Mouse (Mus musculus): ENCODE measurements at regions not wholly inside any gene's neighbourhood (a gene's known extent, or its start where the extent isn't known, plus 50 kb on each side); places are given as distances from the start of the nearest gene placed in this dataset.

- H3K36me3 ChIP-seq (replicated peaks), result no peaks in the 10 kb centered on the region
- H3K4me1 ChIP-seq, result no peaks in the 10 kb centered on the region
- H3K4me3 ChIP-seq, result no peak overlapping the region
- H3K27me3 ChIP-seq (replicated peaks; ENCODE audit: low read depth, poor library complexity, severe bottlenecking), result no peaks in the 10 kb centered on the region
- no peak for DNase-seq (ENCODE audit: low spot score)
- no peaks in the 10 kb centered on the region for H3K9me3 ChIP-seq
- 85% methylated on average over 1 of the region's 1 CpGs for WGBS
- H3K27ac ChIP-seq (replicated peaks), result no peak overlapping the region
Measured at GRCm38 (mm10) chr5:126431748-126432147, 809.9 kb upstream of the Tmem132c start.

DNA sequence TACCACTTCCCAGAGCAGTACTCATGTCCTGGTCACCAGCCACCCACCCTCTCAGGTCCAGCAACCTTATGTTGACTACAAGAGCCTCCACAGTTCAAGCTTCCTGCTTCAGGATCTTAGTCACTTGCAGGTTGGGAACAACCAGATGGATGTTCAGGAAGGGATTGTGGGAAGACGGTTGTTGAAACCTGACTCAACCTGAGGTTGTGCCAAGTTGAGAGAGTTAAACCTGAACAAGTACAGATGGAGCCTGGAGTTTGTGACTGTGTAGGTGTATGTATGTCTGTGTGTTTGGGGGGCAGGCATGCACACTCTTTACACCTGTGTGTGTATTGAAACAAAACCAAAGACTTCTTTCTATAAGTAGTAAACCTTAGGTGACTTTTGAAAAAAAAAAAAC, 802.9 kb upstream of the Tmem132c start:
- Histone ChIP-seq H3K4me3 (no peak overlapping the region), H3K9me3 (no peaks in the 10 kb centered on the region), H3K36me3 (replicated peaks) (no peaks in the 10 kb centered on the region), H3K4me1 (no peaks in the 10 kb centered on the region), H3K27me3 (replicated peaks; ENCODE audit: low read depth, poor library complexity, severe bottlenecking) (no peaks in the 10 kb centered on the region), H3K27ac (replicated peaks) (no peak overlapping the region)
- no peak for DNase-seq (ENCODE audit: low spot score)
- WGBS, result 82% methylated on average over 1 of the region's 1 CpGs

- DNase-seq (ENCODE audit: low spot score), result no peak
- no peaks in the 10 kb centered on the region for H3K36me3 ChIP-seq (replicated peaks)
- no peaks in the 10 kb centered on the region for H3K27me3 ChIP-seq (replicated peaks; ENCODE audit: low read depth, poor library complexity, severe bottlenecking)
- H3K4me3 ChIP-seq, result no peak overlapping the region
- WGBS, result 87% methylated on average over 1 of the region's 1 CpGs
- H3K9me3 ChIP-seq, result no peaks in the 10 kb centered on the region
- H3K27ac ChIP-seq (replicated peaks), result no peak overlapping the region
- no peaks in the 10 kb centered on the region for H3K4me1 ChIP-seq
Measured at GRCm38 (mm10) chr5:126440516-126440915, 801.1 kb upstream of the Tmem132c start.

DNA sequence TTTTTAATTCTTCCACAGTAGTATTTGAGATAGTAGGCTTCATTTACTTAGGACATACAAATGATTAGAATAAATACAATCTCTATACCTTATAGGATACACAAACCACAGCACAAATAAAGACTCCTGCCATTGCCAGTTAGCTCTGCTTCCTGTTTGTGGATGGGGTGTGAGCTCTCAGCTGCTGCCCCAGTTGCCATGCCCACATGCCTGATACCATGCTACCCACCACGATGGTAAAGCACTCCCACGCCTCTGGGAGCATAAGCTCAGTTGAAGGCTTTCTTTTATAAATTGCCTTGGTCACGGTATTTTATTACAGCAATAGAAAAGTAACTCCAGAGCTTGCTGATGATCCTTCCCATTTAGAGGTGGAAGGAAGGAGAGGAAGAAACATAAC, 765.8 kb upstream of the Tmem132c start:
- H3K4me3 ChIP-seq, result no peak overlapping the region
- no peaks in the 10 kb centered on the region for H3K27me3 ChIP-seq (replicated peaks; ENCODE audit: low read depth, poor library complexity, severe bottlenecking)
- H3K27ac ChIP-seq (replicated peaks), result no peak overlapping the region
- DNase-seq (ENCODE audit: low spot score), result no peak
- H3K4me1 ChIP-seq, result no peaks in the 10 kb centered on the region
- H3K36me3 ChIP-seq (replicated peaks), result no peaks in the 10 kb centered on the region
- WGBS, result 79% methylated on average over 3 of the region's 3 CpGs
- no peaks in the 10 kb centered on the region for H3K9me3 ChIP-seq

DNA sequence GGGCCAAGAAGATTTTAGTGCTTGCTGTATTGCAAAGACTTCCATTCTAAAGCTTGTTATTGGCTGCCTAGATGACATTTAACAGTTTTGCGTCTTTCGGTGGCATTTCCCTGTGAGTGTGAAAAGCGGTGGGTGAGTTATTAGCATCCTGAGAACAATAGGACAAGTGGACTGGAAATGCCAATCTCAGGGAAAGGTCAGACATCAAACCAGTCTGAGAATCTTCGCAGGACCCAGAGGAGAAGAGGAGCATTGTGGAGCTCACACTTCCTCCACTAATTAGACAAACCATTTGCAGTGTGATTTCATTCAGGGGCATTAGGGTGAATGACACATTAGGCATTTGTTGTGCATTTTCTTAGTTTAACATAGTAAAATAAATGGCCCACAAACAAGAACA, 719.5 kb upstream of the Tmem132c start:
- H3K4me3 ChIP-seq, result no peak overlapping the region
- no peak overlapping the region for H3K27ac ChIP-seq (replicated peaks)
- no peaks in the 10 kb centered on the region for H3K27me3 ChIP-seq (replicated peaks; ENCODE audit: low read depth, poor library complexity, severe bottlenecking)
- H3K9me3 ChIP-seq, result no peaks in the 10 kb centered on the region
- 49% methylated on average over 4 of the region's 4 CpGs for WGBS
- DNase-seq (ENCODE audit: low spot score), result no peak
- H3K4me1 ChIP-seq, result no peaks in the 10 kb centered on the region
- no peaks in the 10 kb centered on the region for H3K36me3 ChIP-seq (replicated peaks)

DNA sequence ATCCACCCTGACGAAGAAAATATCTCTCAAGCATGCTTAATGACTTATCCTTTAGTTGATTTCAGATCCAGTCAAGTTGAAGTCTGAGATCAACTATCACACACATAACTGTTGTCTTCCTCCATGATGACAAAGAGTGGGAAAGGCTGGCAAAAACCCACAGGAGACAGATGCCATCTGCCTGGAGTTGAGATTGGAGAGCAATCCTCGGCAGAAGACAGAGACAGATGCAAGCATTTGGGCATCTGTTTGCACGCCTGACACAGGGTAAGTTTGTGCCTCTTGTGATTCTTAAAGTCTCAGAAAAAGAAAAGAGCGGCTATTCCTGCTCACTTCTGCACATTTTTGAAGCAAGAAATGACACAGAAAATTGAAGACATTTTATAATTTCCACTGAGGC, 715.7 kb upstream of the Tmem132c start:
- WGBS, result 89% methylated on average over 4 of the region's 4 CpGs

GRCm38 (mm10) chr5:126530806-126531527, 710.6 kb upstream of the Tmem132c start:
- Histone ChIP-seq H3K27ac (replicated peaks) (no peak overlapping the region), H3K9me3 (no peaks in the 10 kb centered on the region), H3K36me3 (replicated peaks) (no peaks in the 10 kb centered on the region), H3K4me1 (no peaks in the 10 kb centered on the region), H3K4me3 (no peak overlapping the region), H3K27me3 (replicated peaks; ENCODE audit: low read depth, poor library complexity, severe bottlenecking) (no peaks in the 10 kb centered on the region)
- 73% methylated on average over 5 of the region's 5 CpGs for WGBS
- DNase-seq (ENCODE audit: low spot score), result no peak

More for the DNA sequence above, 715.7 kb upstream of the Tmem132c start:
- no peaks in the 10 kb centered on the region for H3K4me1 ChIP-seq
- H3K4me3 ChIP-seq, result no peak overlapping the region
- no peaks in the 10 kb centered on the region for H3K9me3 ChIP-seq
- no peak for DNase-seq (ENCODE audit: low spot score)
- H3K36me3 ChIP-seq (replicated peaks), result no peaks in the 10 kb centered on the region
- no peak overlapping the region for H3K27ac ChIP-seq (replicated peaks)
- H3K27me3 ChIP-seq (replicated peaks; ENCODE audit: low read depth, poor library complexity, severe bottlenecking), result no peaks in the 10 kb centered on the region

DNA sequence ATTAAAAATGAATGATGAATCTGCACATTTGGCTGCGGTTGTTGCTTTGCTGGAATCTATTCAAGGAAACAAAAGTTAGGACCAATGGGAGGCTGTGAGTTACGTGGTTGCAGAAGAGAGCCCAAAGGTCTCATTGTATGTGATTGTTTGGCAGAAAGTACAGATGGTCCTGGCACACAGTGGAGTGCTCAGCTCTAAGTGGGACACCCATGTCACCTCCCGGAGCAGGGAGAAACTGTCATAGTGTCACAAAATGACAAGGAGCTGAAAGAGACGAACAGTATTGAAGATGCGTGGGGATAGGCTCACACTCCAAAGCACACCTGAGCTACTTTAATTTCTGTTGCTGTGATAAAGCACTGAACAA, 710.1 kb upstream of the Tmem132c start:
- Histone ChIP-seq H3K4me3 (no peak overlapping the region), H3K27me3 (replicated peaks; ENCODE audit: low read depth, poor library complexity, severe bottlenecking) (no peaks in the 10 kb centered on the region), H3K4me1 (no peaks in the 10 kb centered on the region), H3K36me3 (replicated peaks) (no peaks in the 10 kb centered on the region), H3K27ac (replicated peaks) (no peak overlapping the region), H3K9me3 (no peaks in the 10 kb centered on the region)
- DNase-seq (ENCODE audit: low spot score), result no peak
- 91% methylated on average over 5 of the region's 5 CpGs for WGBS

- Histone ChIP-seq H3K27ac (replicated peaks) (no peak overlapping the region), H3K4me1 (no peaks in the 10 kb centered on the region), H3K27me3 (replicated peaks; ENCODE audit: low read depth, poor library complexity, severe bottlenecking) (no peaks in the 10 kb centered on the region), H3K36me3 (replicated peaks) (no peaks in the 10 kb centered on the region), H3K9me3 (no peaks in the 10 kb centered on the region), H3K4me3 (no peak overlapping the region)
- no peak for DNase-seq (ENCODE audit: low spot score)
- 86% methylated on average over 1 of the region's 1 CpGs for WGBS
Measured at GRCm38 (mm10) chr5:126531975-126532374, 709.6 kb upstream of the Tmem132c start.

DNA sequence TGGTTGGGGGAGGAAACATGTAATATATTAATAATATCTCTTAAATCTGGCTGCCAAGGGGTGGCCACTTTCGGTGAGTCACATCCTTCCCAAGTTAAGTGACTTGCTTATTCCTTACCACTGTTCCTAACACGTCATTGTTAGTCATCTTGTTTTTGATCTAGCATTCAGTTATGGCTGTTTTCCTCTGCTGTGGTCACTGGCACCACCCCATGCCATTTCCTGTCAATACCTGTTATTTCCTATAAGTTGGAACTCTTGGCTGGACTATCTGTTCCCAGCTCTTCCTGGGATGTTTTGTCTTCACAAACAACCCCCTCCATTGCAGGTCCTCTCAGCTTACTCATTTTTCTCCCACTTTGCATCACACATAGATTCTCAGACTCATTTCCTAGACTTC, 703.5 kb upstream of the Tmem132c start:
- Histone ChIP-seq H3K36me3 (replicated peaks) (no peaks in the 10 kb centered on the region), H3K27ac (replicated peaks) (no peak overlapping the region), H3K4me1 (no peaks in the 10 kb centered on the region), H3K4me3 (no peak overlapping the region), H3K27me3 (replicated peaks; ENCODE audit: low read depth, poor library complexity, severe bottlenecking) (no peaks in the 10 kb centered on the region), H3K9me3 (no peaks in the 10 kb centered on the region)
- DNase-seq (ENCODE audit: low spot score), result no peak
- 82% methylated on average over 2 of the region's 2 CpGs for whole genome bisulfite sequencing

DNA sequence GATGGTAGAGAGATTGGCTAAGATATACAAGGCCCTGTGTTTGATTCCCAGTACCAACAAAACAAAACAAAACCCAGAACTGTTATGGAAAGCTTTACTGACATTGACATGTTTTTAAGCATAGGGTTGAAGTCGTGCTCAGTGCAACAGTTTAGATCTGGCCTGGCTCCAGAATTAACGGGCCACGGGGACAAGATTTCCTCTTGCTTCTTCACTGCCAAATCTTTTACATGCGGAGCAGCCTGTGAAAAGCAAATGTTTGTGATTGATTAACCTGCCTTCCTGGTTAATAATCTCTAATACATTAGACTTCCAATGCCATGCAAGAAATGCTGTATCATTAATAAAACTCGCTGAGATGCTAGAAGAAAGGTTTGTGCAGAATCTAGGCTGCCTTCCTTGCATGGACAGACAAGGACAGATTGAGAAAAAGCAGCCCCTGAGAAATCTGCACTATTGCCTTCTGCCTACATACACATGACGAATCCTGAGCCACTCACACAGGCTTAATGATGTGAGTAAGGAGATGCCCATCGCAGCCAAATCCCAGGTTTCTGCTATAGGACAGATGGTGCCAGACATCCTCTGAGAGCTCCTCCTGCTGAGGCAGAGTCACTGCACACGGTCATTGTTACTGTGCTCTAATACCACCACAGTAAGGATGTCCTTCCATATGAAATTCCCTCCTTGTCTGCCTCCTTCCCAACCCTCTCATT, 697.2 kb upstream of the Tmem132c start:
- H3K27me3 ChIP-seq (replicated peaks; ENCODE audit: low read depth, poor library complexity, severe bottlenecking), result no peaks in the 10 kb centered on the region
- no peaks in the 10 kb centered on the region for H3K36me3 ChIP-seq (replicated peaks)
- DNase-seq (ENCODE audit: low spot score), result no peak
- H3K9me3 ChIP-seq, result no peaks in the 10 kb centered on the region
- no peak overlapping the region for H3K4me3 ChIP-seq
- no peaks in the 10 kb centered on the region for H3K4me1 ChIP-seq
- H3K27ac ChIP-seq (replicated peaks), result no peak overlapping the region
- WGBS, result 80% methylated on average over 8 of the region's 8 CpGs

GRCm38 (mm10) chr5:126547841-126548240, 693.8 kb upstream of the Tmem132c start:
- no peak for DNase-seq (ENCODE audit: low spot score)
- Histone ChIP-seq H3K27me3 (replicated peaks; ENCODE audit: low read depth, poor library complexity, severe bottlenecking) (no peaks in the 10 kb centered on the region), H3K4me1 (no peaks in the 10 kb centered on the region), H3K4me3 (no peak overlapping the region), H3K27ac (replicated peaks) (no peak overlapping the region), H3K9me3 (no peaks in the 10 kb centered on the region), H3K36me3 (replicated peaks) (no peaks in the 10 kb centered on the region)
- 74% methylated on average over 4 of the region's 4 CpGs for WGBS

DNA sequence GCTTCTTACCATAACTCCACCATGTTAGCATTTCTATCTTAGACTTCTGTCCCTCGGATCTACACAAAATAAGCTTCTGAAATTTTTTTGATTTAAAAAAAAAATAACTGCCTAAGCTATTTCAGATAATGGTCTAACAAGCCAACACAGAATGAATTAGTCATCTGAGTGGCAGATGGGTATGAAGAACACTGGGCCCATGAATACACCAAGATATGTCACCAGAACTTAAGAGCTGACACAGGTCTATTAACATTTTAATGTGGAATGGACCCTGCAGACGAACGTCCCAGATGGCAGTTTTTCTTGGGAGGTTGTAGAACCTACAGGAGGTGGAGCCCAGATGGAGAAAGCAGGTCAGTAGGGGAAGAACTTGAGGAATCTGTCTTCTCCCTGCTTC, 689.9 kb upstream of the Tmem132c start:
- H3K27me3 ChIP-seq (replicated peaks; ENCODE audit: low read depth, poor library complexity, severe bottlenecking), result no peaks in the 10 kb centered on the region
- no peak for DNase-seq (ENCODE audit: low spot score)
- WGBS, result 83% methylated on average over 3 of the region's 3 CpGs
- H3K9me3 ChIP-seq, result no peaks in the 10 kb centered on the region
- no peak overlapping the region for H3K4me3 ChIP-seq
- H3K36me3 ChIP-seq (replicated peaks), result no peaks in the 10 kb centered on the region
- no peaks in the 10 kb centered on the region for H3K4me1 ChIP-seq
- H3K27ac ChIP-seq (replicated peaks), result no peak overlapping the region

Data from embryonic facial prominence, embryonic 10.5 days (tissue).